Mouse (Mus musculus): ENCODE measurements at regions not wholly inside any gene's neighbourhood (a gene's known extent, or its start where the extent isn't known, plus 50 kb on each side); places are given as distances from the start of the nearest gene placed in this dataset.
A peak's percentile ranks its signal among the peaks of the same experiment; 100 is the strongest.

DNA sequence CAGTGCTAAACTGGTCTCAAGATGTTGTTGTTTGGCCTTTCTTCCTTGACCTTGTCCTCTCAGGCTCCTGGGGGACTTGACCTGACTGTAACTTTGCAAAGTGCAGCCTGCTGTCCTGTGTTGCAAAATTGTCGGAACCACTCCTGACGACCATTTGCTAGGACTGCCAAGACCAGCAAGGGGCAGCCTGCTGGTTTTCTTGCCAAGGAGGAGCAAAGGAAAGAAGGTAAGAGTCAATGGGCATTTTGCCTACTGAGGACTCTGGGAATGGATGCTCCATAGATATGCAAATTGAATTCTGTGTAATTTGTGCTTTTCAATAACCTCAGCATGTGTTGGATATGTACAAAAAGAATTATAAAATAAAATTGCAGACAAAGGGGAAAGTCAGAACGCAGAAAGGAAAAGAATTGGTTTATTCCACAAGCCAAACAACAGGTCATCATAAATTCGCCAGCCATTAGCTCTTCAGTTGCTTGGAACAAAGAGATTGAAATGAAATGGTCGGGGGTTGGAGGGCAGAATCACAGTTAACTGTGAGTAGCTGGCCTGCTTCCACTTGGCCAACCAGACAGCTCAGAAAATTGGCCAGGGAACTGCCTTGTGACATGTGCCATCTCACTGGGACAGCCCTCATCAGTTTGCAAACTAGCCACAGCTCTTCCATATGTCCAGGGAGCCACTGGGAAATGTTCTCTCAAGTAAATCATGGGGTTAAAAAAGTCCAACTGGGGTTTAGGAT is 256.5 kb upstream of the Gm10192 start:
- H3K4me1 ChIP-seq: no peaks in the 10 kb centered on the region
- H3K36me3 ChIP-seq (replicated peaks): no peaks in the 10 kb centered on the region
- no peaks in the 10 kb centered on the region for H3K27me3 ChIP-seq
- no peaks in the 10 kb centered on the region for H3K9me3 ChIP-seq
- 68% methylated on average over 5 of the region's 5 CpGs for WGBS
- ATAC-seq (ENCODE audit: low FRiP score): no peak
- no peak overlapping the region for H3K4me2 ChIP-seq
- no peak overlapping the region for H3K27ac ChIP-seq
- no peak overlapping the region for H3K9ac ChIP-seq
- no peak overlapping the region for H3K4me3 ChIP-seq (replicated peaks)

DNA sequence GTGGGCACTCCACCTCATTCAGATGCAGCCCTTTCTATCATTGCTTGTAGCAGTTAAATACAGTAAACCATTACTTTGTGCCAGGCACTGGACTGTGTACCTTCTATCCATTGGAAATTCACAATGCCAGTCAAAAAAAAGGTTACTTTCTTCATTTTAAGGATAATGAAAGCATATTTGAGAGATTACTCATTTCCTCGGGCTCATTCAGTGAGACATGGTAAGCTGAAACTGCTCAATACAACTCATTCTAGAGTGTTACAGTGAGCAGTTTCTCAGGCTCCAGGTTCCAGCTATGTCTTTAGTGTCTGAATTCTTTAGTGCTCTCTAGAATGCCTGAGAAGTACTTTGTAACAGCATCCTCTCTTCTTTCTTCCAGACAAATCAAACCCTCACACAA is 249.7 kb upstream of the Gm10192 start:
- Histone ChIP-seq H3K36me3 (replicated peaks) (no peaks in the 10 kb centered on the region), H3K9me3 (no peaks in the 10 kb centered on the region), H3K4me1 (peaks cover 6% of the 10 kb centered on the region), H3K4me2 (no peak overlapping the region), H3K27me3 (no peaks in the 10 kb centered on the region), H3K9ac (no peak overlapping the region), H3K27ac (no peak overlapping the region), H3K4me3 (replicated peaks) (no peak overlapping the region)
- no peak for ATAC-seq (ENCODE audit: low FRiP score)
- WGBS: 66% methylated on average over 1 of the region's 1 CpGs

DNA sequence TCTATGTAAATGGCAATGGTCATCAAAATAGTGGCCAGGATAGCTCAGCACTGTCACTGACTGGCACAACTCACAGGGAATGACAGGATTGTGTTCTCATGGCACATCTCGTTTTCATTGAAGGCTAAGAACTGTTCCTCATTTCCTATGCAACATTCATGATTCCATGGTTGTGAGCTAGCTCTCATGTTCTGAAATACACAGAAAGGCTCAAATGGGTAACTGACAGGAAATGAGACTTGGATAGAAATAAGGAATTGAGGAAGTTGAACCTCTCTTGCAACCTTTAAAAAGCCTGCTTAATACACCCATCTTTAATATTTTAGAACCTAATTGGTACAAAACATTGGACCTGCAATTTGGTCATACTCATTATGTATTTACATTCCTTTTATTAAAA is 249.1 kb upstream of the Gm10192 start:
- Histone ChIP-seq H3K9ac (no peak overlapping the region), H3K4me1 (peaks cover 6% of the 10 kb centered on the region), H3K27me3 (no peaks in the 10 kb centered on the region), H3K27ac (no peak overlapping the region), H3K36me3 (replicated peaks) (no peaks in the 10 kb centered on the region), H3K9me3 (no peaks in the 10 kb centered on the region), H3K4me3 (replicated peaks) (no peak overlapping the region), H3K4me2 (no peak overlapping the region)
- ATAC-seq (ENCODE audit: low FRiP score): no peak
- WGBS: 73% methylated on average over 1 of the region's 1 CpGs

GRCm38 (mm10) chr4:97431239-97431638 is 248.3 kb upstream of the Gm10192 start:
- Histone ChIP-seq H3K27ac (no peak overlapping the region), H3K4me1 (peaks cover 6% of the 10 kb centered on the region), H3K36me3 (replicated peaks) (no peaks in the 10 kb centered on the region), H3K9me3 (no peaks in the 10 kb centered on the region), H3K4me3 (replicated peaks) (no peak overlapping the region), H3K4me2 (no peak overlapping the region), H3K9ac (no peak overlapping the region), H3K27me3 (no peaks in the 10 kb centered on the region)
- 55% methylated on average over 2 of the region's 2 CpGs for WGBS
- no peak; the same call in 1 of the 2 replicates for ATAC-seq (ENCODE audit: low FRiP score)

DNA sequence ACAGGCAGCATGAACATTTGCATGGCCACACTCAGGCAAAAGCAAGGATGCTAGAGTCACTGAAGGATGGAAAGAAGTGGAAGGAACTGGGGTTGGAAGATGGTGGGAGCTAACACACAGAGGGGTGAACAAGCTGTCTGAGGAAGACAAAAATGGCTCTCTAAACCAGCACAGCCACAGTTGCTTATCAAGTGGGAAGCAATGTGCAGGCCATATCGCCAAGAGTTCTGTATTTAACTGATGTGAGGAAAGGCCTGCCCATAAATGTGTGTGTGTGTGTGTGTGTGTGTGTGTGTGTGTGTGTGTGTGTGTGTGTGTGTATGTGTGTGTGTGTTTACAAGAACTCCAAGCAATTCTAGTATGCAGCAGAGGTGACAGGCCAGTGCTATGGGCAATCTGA is 236.9 kb upstream of the Gm10192 start:
- no peak overlapping the region for H3K4me2 ChIP-seq
- peaks cover 5% of the 10 kb centered on the region; the same call in 1 of the 2 replicates for H3K4me1 ChIP-seq
- no peak for ATAC-seq (ENCODE audit: low FRiP score)
- WGBS: 88% methylated on average over 1 of the region's 1 CpGs
- no peak overlapping the region for H3K9ac ChIP-seq
- H3K4me3 ChIP-seq (replicated peaks): no peak overlapping the region
- no peak overlapping the region for H3K27ac ChIP-seq
- no peaks in the 10 kb centered on the region for H3K36me3 ChIP-seq (replicated peaks)
- H3K9me3 ChIP-seq: no peaks in the 10 kb centered on the region
- no peaks in the 10 kb centered on the region for H3K27me3 ChIP-seq

DNA sequence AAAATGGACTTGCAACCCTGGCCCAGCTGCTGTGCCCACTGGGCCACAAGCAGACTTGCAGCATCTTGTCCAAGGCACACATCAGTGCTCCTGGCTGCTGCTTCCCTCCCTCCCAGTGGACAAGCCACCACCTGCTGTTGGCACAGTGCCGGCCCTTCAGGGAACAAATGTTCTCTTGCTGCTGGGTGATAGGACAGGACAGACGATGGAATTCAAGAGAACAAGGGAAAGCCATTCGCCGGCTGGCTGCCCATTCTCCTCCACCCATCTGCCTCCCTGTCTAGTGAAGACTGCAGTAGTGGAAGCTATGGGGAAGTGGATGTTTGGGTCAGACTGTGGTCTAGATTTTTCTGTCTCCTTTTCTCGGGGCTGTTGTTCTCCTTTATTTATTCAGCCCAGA is 235.7 kb upstream of the Gm10192 start:
- peaks cover 5% of the 10 kb centered on the region; the same call in 1 of the 2 replicates for H3K4me1 ChIP-seq
- no peaks in the 10 kb centered on the region for H3K36me3 ChIP-seq (replicated peaks)
- H3K27me3 ChIP-seq: no peaks in the 10 kb centered on the region
- WGBS: 18% methylated on average over 5 of the region's 5 CpGs
- ATAC-seq (ENCODE audit: low FRiP score): peak; percentile 72
- no peaks in the 10 kb centered on the region for H3K9me3 ChIP-seq
- peak overlapping the region; percentile 56 for H3K27ac ChIP-seq
- H3K4me2 ChIP-seq: no peak overlapping the region
- no peak overlapping the region for H3K4me3 ChIP-seq (replicated peaks)
- no peak overlapping the region; the same call in 1 of the 2 replicates for H3K9ac ChIP-seq

GRCm38 (mm10) chr4:97417943-97418342 is 235.0 kb upstream of the Gm10192 start:
- H3K4me2 ChIP-seq: no peak overlapping the region
- no peak overlapping the region for H3K4me3 ChIP-seq (replicated peaks)
- H3K27ac ChIP-seq: no peak overlapping the region
- peaks cover 5% of the 10 kb centered on the region; the same call in 1 of the 2 replicates for H3K4me1 ChIP-seq
- H3K9me3 ChIP-seq: no peaks in the 10 kb centered on the region
- H3K27me3 ChIP-seq: no peaks in the 10 kb centered on the region
- no peaks in the 10 kb centered on the region for H3K36me3 ChIP-seq (replicated peaks)
- ATAC-seq (ENCODE audit: low FRiP score): no peak
- H3K9ac ChIP-seq: no peak overlapping the region

DNA sequence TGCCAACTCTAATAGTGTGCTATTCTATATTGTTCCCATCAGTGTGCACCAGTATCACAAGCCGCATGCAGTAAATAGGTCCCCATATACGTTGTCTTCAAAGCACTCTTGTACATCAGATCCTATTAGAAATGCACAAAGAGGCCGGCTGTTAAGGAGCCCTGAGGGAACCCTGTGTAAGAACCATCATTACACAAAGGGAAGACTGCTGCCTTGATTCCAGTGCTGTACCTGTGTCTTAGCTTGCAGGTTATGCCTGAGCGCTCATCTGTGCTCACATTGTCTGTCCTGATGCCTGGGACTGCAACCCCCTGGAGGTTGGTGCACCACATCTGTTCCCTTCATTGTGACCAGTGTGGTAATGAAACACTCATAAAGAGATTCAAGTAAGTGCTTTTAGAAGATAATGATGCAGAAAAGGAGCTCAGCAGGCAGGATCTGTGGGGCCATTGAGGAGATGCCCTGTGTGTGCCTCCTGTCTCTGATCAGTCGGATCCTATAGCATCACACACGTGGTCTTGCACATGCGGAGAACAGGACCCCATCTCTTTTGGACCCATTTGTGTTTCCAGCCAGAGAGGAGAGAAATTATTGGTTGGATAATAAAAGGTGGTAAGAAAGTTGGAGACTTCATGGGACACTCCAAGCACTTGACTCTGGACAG is 225.8 kb upstream of the Gm10192 start:
- no peak overlapping the region for H3K4me3 ChIP-seq (replicated peaks)
- peak; percentile 44 for ATAC-seq (ENCODE audit: low FRiP score)
- H3K27ac ChIP-seq: peak overlapping the region; percentile 42; the same call in 1 of the 2 replicates
- H3K27me3 ChIP-seq: no peaks in the 10 kb centered on the region
- H3K9ac ChIP-seq: no peak overlapping the region
- no peak overlapping the region for H3K4me2 ChIP-seq
- H3K4me1 ChIP-seq: 0 out of 2 replicates have a peak, but pooled peaks cover 3% of the 10 kb centered on the region
- WGBS: 24% methylated on average over 7 of the region's 7 CpGs
- no peaks in the 10 kb centered on the region for H3K36me3 ChIP-seq (replicated peaks)
- no peaks in the 10 kb centered on the region for H3K9me3 ChIP-seq

GRCm38 (mm10) chr4:97394697-97395280 is 211.8 kb upstream of the Gm10192 start:
- ATAC-seq (ENCODE audit: low FRiP score): no peak
- no peak overlapping the region for H3K4me3 ChIP-seq (replicated peaks)
- WGBS: 88% methylated on average over 3 of the region's 3 CpGs

DNA sequence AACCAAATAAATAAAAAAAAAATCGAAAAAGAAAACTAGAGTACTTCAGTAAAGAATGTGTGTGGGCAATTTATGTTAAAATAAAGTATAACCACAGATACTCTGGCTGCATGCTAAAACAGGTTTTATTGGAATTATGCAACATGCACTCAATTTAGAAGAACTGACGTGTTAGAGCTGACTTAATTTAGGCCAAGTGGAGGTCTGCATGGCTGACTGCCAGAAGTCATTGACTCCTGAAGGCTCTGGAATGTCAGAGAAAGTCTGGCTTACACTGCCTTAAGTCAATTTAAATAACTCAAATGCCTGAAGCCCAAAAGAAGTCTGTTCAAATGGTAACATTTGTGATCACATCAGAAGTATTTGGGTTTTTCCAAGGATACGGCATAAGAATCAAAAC is 198.1 kb upstream of the Gm10192 start:
- WGBS: 77% methylated on average over 3 of the region's 3 CpGs
- no peak for ATAC-seq (ENCODE audit: low FRiP score)
- H3K9ac ChIP-seq: no peak overlapping the region

More at GRCm38 (mm10) chr4:97394697-97395280, 211.8 kb upstream of the Gm10192 start:
- Histone ChIP-seq H3K4me1 (no peaks in the 10 kb centered on the region), H3K36me3 (replicated peaks) (no peaks in the 10 kb centered on the region), H3K9ac (no peak overlapping the region), H3K4me2 (no peak overlapping the region), H3K27ac (no peak overlapping the region), H3K27me3 (no peaks in the 10 kb centered on the region), H3K9me3 (no peaks in the 10 kb centered on the region)

DNA sequence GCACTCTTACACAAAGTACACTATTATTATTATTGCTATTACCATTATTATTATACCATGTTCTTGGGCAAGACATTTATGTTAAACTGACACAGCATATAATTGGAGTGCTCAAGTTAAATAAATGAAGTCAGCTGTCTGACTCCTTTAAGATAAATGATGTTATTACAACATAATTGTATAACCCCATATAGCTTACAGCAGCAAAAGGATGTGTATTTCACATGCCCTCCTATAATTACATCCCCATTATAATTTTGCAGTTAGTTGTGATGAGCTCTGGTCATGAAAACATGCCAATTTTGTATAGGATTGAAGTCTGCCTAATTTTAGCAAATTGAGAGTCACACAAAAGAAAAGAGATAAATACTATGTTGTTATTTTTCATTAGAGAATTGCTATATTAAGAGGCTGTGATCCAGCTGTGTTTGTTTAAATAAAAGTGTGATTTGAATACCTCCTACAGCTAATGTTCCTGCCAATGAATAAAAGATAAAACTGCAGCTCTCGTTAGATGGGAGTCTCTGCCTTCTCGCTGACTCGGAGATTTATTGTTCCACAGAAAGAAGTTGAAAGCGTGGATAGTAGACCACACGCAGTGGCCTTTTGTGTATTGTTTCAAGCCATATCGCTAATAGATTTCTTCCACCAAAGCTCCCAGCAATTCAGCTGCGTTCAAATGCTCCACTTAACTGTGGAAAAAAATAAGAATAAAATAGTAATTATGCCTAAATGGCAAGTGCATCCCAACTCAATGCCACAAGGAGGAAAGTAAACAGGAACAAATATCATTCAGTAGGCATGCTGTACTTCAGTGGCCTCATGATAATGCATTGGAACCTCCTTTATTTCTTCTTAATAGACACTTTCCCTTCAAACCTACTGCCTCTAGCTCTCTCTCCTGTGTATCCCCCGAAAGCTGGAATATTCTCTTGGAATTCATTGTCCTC is 194.9 kb upstream of the Gm10192 start:
- no peak overlapping the region for H3K4me3 ChIP-seq (replicated peaks)
- peak; percentile 60; the same call in 1 of the 2 replicates for ATAC-seq (ENCODE audit: low FRiP score)
- H3K4me1 ChIP-seq: peaks cover 7% of the 10 kb centered on the region
- H3K9ac ChIP-seq: no peak overlapping the region
- H3K27me3 ChIP-seq: no peaks in the 10 kb centered on the region
- H3K36me3 ChIP-seq (replicated peaks): no peaks in the 10 kb centered on the region
- WGBS: 18% methylated on average over 8 of the region's 8 CpGs
- H3K9me3 ChIP-seq: no peaks in the 10 kb centered on the region
- no peak overlapping the region for H3K4me2 ChIP-seq
- no peak overlapping the region for H3K27ac ChIP-seq

More for the DNA sequence above, 198.1 kb upstream of the Gm10192 start:
- Histone ChIP-seq H3K36me3 (replicated peaks) (no peaks in the 10 kb centered on the region), H3K4me2 (no peak overlapping the region), H3K4me1 (peaks cover 7% of the 10 kb centered on the region), H3K9me3 (no peaks in the 10 kb centered on the region), H3K27me3 (no peaks in the 10 kb centered on the region; the same call in 1 of the 2 replicates), H3K4me3 (replicated peaks) (no peak overlapping the region), H3K27ac (no peak overlapping the region)

- 0 out of 2 replicates have a peak, but pooled peaks cover 3% of the 10 kb centered on the region for H3K9me3 ChIP-seq
- no peak overlapping the region for H3K4me2 ChIP-seq
- WGBS: 85% methylated on average over 2 of the region's 2 CpGs
- H3K27ac ChIP-seq: no peak overlapping the region
- H3K9ac ChIP-seq: no peak overlapping the region
- H3K4me1 ChIP-seq: no peaks in the 10 kb centered on the region
- H3K27me3 ChIP-seq: no peaks in the 10 kb centered on the region
- no peaks in the 10 kb centered on the region for H3K36me3 ChIP-seq (replicated peaks)
- no peak overlapping the region for H3K4me3 ChIP-seq (replicated peaks)
- no peak for ATAC-seq (ENCODE audit: low FRiP score)
These were observed 177.5 kb upstream of the Gm10192 start for GRCm38 (mm10) chr4:97360473-97360872.

Measured in forebrain, embryonic 12.5 days (tissue).